Mouse (Mus musculus): ENCODE data around the gene Arl2bp. TPM values are rescaled to one million over a fixed set of nuclear protein-coding genes. Genes with fewer than 3 reads are reported as not detected.

Gene Arl2bp
- polyA plus RNA-seq, 1 experiment from 2014 or later: 254 TPM

DNA sequence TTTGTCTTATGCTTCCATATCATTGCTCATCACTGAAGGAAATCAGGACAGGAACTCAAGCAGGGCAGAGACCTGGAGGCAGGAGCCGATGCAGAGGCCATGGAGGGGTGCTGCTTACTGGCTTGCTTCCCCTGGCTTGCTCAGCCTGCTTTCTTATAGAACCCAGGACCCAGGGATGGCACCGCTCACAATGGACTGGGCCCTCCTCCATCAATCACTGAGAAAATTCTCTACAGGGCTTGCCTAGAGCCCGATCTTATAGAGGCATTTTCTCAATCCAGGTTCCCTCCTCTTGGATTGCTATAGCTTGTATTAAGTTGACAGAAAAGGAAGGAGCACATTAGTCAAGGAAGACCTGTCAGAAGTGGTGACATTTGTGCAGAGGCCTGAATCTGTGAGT is 30.2 kb downstream of the Arl2bp start:
- Histone ChIP-seq H3K9ac (no peak overlapping the region), H3K36me3 (ENCODE audit: poor library complexity, severe bottlenecking) (no peaks in the 10 kb centered on the region), H3K27me3 (peaks cover 56% of the 10 kb centered on the region), H3K9me3 (replicated peaks) (no peaks in the 10 kb centered on the region), H3K4me2 (peak overlapping the region; percentile 76; the same call in 1 of the 2 replicates), H3K4me3 (peak overlapping the region; percentile 44; the same call in 1 of the 2 replicates), H3K27ac (no peak overlapping the region), H3K4me1 (peaks cover 18% of the 10 kb centered on the region)
- ATAC-seq: no peak
- WGBS: 58% methylated on average over 3 of the region's 3 CpGs

DNA sequence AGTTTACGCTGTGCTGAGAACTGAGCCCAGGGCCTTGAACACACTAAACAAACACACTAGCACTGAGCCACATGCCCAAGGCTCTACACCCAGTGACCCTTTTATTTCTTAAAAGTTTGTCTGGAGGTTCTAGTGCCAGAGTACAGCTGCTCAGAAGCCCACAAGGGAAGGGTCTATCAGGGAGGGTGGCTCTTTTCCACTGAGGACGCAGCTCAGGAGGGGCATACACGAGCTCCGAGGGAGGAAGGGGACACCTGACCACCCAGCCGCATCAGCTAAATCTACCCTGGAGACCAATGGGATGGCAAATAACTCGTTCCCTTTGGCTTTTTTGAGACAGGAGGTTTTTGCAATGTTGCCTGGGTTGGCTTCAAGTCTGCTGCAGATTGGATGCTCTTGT is 31.6 kb downstream of the Arl2bp start:
- Histone ChIP-seq H3K27me3 (peaks cover 50% of the 10 kb centered on the region), H3K4me1 (peaks cover 18% of the 10 kb centered on the region), H3K4me2 (no peak overlapping the region), H3K9ac (no peak overlapping the region), H3K36me3 (ENCODE audit: poor library complexity, severe bottlenecking) (no peaks in the 10 kb centered on the region), H3K4me3 (no peak overlapping the region), H3K9me3 (replicated peaks) (no peaks in the 10 kb centered on the region), H3K27ac (no peak overlapping the region)
- no peak for ATAC-seq
- 78% methylated on average over 6 of the region's 6 CpGs for WGBS

DNA sequence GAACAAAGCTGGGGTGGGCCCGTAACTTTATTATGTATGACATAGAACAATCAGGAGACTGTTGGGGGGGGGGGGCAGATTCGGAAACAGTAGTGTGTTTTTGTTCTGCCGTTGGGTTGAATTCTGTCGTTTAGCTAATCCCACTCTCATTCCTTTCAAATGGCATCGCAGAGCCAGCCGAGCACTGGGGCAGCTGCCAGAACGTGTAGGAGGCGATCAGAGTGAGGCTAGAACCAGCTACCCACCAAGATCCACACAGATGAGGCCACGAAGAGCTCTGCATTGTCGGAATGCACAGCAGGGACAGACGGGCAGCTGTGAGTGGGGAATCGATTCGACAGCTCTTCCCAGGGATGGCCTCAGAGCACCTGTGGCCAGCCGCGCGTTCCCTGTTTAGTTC is 33.0 kb downstream of the Arl2bp start:
- 56% methylated on average over 16 of the region's 16 CpGs for WGBS
- no peaks in the 10 kb centered on the region for H3K36me3 ChIP-seq (ENCODE audit: poor library complexity, severe bottlenecking)
- H3K27me3 ChIP-seq: peaks cover 36% of the 10 kb centered on the region
- H3K27ac ChIP-seq: no peak overlapping the region
- H3K9me3 ChIP-seq (replicated peaks): no peaks in the 10 kb centered on the region
- H3K4me3 ChIP-seq: no peak overlapping the region
- peaks cover 18% of the 10 kb centered on the region for H3K4me1 ChIP-seq
- H3K4me2 ChIP-seq: no peak overlapping the region
- ATAC-seq: no peak
- H3K9ac ChIP-seq: no peak overlapping the region

DNA sequence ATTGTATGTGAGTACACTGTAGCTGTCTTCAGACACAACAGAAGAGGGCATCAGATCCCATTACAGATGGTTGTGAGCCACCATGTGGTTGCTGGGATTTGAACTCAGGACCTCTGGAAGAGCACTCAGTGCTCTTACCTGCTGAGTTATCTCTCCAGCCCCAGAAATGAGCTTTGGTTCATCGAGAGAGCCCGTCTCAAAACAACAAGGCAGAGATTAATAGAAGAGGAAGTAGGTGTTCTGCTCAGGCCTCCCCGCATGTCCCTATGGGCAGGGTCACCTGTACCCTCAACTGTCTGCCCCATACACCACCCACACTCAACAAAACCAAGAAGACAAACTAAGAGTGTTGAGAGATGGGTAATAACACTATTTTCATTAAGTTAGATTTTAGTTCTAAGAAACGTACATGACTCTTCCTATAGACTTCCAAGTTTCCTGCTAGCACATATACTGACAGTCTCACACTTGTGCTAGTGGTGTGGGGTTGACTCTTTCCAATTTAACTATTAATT is 34.1 kb downstream of the Arl2bp start:
- no peak for ATAC-seq
- Histone ChIP-seq H3K9me3 (replicated peaks) (no peaks in the 10 kb centered on the region), H3K27me3 (peaks cover 25% of the 10 kb centered on the region), H3K9ac (no peak overlapping the region), H3K4me2 (no peak overlapping the region), H3K36me3 (ENCODE audit: poor library complexity, severe bottlenecking) (no peaks in the 10 kb centered on the region), H3K27ac (no peak overlapping the region), H3K4me3 (no peak overlapping the region), H3K4me1 (peaks cover 10% of the 10 kb centered on the region)
- WGBS: 91% methylated on average over 4 of the region's 4 CpGs

DNA sequence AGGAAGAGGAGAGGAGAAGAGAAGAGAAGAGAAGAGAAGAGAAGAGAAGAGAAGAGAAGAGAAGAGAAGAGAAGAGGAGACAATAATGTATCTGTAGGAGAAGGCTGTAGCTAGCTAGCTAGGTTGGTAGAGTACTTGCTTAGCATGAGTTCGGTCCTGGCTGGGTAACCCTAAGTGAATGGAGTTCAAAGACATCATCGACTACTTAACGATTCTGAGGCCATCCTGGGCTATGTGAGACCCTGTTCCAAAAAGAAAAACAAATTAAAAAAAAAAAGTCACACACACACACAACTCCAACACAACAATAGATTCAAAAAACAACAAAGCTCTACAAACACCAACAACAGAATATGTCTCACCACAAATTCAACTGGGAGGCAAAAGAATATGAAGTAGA is 35.8 kb downstream of the Arl2bp start:
- H3K4me3 ChIP-seq: no peak overlapping the region
- no peak overlapping the region for H3K27ac ChIP-seq
- no peaks in the 10 kb centered on the region for H3K36me3 ChIP-seq (ENCODE audit: poor library complexity, severe bottlenecking)
- WGBS: 71% methylated on average over 3 of the region's 3 CpGs
- H3K4me2 ChIP-seq: peak overlapping the region; percentile 59; the same call in 1 of the 2 replicates
- H3K27me3 ChIP-seq: peaks cover 8% of the 10 kb centered on the region
- no peak for ATAC-seq
- no peaks in the 10 kb centered on the region for H3K9me3 ChIP-seq (replicated peaks)
- no peak overlapping the region for H3K9ac ChIP-seq
- H3K4me1 ChIP-seq: no peaks in the 10 kb centered on the region

DNA sequence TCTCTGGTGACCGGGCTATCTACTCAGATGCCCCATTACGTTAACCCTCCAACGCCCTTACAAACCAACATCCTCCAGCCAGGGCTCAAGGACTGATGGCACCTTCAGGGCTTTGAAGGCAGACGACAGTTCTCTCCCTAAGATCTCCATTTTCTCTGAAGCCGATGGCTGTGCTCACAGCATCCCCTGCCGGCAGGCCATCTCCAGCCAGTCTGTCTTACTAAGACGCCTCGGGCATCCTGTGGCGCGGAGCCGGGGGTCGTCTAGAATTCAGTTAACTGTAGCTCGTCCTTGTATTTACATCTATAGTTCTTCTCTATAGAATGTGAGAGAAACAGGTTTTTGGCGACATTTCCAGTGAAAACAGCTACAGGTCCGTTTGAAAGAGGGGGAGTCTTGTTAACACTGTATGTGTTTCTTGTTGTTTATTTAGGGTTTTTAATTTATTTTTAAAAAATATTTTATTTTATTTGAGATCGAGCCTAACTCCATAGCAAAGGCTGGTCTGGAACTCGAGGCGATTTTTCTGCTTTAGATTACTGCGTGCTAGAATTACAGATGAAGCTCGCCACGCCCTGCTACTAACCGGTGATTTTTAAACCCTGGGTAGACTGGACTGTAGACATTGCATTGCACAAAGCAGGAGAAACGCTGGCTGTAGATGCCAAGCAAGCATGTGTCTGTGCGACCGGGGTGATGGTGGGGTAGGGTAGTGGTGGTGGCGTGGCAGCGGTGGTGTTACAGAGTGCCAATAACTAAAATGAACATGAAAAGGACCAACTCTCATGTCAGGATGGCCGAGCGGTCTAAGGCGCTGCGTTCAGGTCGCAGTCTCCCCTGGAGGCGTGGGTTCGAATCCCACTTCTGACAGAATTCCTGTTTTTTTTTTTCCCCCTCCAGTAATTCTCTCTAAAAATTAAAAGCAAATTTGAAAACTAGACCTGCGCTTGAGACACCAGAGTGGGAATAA is 36.7 kb downstream of the Arl2bp start:
- peak overlapping the region; percentile 25; the same call in 1 of the 2 replicates for H3K27ac ChIP-seq
- no peaks in the 10 kb centered on the region for H3K9me3 ChIP-seq (replicated peaks)
- under 1% methylated on average over 35 of the region's 35 CpGs for WGBS
- H3K4me1 ChIP-seq: no peaks in the 10 kb centered on the region
- H3K4me3 ChIP-seq: peak overlapping the region; percentile 48
- H3K36me3 ChIP-seq (ENCODE audit: poor library complexity, severe bottlenecking): no peaks in the 10 kb centered on the region
- peaks cover under 1% of the 10 kb centered on the region for H3K27me3 ChIP-seq
- peak overlapping the region; percentile 55 for H3K9ac ChIP-seq
- ATAC-seq: peak; percentile 75
- peak overlapping the region; percentile 59 for H3K4me2 ChIP-seq

DNA sequence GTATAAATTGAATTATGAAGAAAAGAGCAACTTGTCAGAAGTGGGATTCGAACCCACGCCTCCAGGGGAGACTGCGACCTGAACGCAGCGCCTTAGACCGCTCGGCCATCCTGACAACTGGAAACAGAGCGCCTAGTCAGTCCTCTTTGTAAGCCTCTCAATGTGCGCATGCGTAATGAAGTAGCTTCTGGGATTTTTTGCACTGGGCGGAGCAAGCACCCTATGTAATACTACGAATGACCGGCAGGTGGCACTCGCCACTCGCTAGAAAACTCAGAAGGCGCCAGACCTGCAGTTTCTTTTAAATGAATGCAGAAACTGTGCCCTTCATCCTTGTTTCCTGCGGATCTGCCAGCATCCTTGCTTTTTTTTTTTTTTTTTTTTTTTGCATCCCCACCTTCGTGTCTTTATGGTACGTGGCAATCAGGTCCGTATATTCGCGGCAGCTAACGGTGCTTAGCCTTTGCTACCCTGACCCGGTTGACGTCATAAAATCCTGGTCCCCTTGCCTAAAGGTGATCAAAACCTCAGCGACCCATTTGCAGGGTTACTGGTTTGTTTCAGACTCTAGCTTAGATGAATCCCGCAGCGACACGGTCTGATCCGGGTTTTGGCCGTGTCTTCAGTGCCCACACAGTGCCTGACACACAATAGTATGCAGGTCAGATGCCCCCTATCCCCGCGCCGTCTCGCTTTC is 37.7 kb downstream of the Arl2bp start:
- Histone ChIP-seq H3K4me1 (no peaks in the 10 kb centered on the region), H3K4me3 (peak overlapping the region; percentile 52), H3K36me3 (ENCODE audit: poor library complexity, severe bottlenecking) (no peaks in the 10 kb centered on the region), H3K9ac (peak overlapping the region; percentile 71), H3K4me2 (peak overlapping the region; percentile 70), H3K27ac (peak overlapping the region; percentile 69), H3K27me3 (no peaks in the 10 kb centered on the region), H3K9me3 (replicated peaks) (no peaks in the 10 kb centered on the region)
- WGBS: under 1% methylated on average over 35 of the region's 35 CpGs
- ATAC-seq: peak; percentile 92

DNA sequence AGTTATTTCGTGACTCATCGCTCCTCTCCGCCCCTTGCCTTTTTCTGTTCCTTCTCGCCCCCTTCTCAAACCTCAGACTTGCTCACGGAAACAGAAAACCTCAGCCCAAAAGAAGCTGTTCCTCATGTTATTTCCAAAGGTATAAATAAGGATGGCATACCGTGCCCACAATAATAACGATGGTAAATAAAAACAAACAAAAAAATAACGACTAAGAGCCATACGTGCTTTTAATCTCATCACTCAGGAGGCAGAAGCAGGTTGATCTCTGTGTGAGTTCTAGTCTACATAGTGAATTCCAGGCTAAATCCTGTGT is 38.2 kb downstream of the Arl2bp start:
- Histone ChIP-seq H3K4me1 (no peaks in the 10 kb centered on the region), H3K9ac (peak overlapping the region; percentile 71), H3K9me3 (replicated peaks) (no peaks in the 10 kb centered on the region), H3K27me3 (no peaks in the 10 kb centered on the region), H3K4me3 (peak overlapping the region; percentile 52), H3K36me3 (ENCODE audit: poor library complexity, severe bottlenecking) (no peaks in the 10 kb centered on the region), H3K27ac (peak overlapping the region; percentile 69), H3K4me2 (peak overlapping the region; percentile 70)
- WGBS: 13% methylated on average over 9 of the region's 9 CpGs
- no peak for ATAC-seq

DNA sequence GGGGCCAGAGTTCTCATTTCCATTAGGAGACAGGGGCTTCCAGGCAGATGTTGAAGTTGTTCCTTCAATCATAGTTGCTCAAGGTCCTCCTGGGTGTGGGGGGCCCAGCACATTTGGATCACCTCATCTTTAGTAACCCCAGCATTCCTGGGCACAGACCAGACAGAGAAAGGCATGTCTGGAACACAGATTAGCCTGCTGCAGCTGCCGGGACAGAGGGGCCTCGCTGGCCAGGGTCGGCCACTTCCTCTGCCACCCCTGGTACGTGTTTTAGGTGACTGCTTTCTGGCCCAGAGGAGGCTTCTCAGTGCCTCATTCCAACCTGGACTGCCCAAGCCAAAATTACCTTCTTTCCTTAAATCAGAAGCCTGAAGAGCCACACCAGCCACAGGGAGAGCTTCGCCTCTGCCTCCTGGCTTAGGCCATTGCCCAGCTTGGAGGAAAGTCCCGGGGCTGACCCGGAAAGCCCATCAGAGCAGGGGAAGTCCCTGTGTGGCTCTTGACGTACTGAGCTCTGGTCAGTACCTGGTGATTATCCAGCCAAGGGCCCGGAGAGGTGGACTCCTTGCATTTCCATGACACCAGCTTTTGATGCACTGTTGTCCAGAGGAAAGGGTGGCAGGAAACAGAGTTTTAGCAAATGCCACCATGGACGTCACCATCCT is 39.3 kb downstream of the Arl2bp start:
- H3K9ac ChIP-seq: no peak overlapping the region
- H3K4me3 ChIP-seq: no peak overlapping the region
- H3K4me1 ChIP-seq: no peaks in the 10 kb centered on the region
- no peak overlapping the region for H3K4me2 ChIP-seq
- no peaks in the 10 kb centered on the region for H3K36me3 ChIP-seq (ENCODE audit: poor library complexity, severe bottlenecking)
- no peaks in the 10 kb centered on the region for H3K9me3 ChIP-seq (replicated peaks)
- H3K27me3 ChIP-seq: no peaks in the 10 kb centered on the region
- no peak overlapping the region for H3K27ac ChIP-seq
- ATAC-seq: no peak
- 86% methylated on average over 10 of the region's 10 CpGs for WGBS

DNA sequence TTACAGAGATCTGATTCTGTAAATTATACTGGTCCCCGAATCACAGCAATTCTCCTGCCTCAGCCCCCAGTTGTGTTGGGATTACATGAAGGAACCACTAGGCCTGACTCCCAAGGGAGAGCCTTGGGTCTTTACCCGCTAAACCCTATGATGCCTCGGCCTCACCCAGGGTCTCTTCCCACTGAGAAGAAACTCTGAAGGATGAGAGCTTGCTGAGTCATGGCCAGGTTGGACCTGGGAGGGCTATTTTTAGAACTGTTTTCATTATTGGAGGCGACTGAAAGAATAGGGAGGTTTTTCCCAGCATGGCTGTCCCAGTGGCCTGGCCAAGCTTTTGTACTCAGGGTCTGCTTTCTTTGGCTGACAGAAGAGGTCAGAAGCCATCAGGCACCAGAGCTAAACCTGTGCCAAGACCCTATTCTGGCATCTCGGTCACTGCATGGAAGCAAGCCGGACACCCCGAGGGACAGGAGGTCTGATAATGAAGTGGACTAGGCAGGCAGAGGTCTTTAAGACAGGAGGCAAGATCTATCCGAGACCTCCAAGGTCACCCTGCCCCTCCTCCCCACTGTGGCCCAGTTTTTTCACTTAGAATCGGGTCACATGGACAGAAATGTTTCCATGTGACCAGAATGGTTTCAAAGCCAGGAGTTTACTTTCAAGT is 40.5 kb downstream of the Arl2bp start:
- WGBS: 81% methylated on average over 9 of the region's 9 CpGs
- Histone ChIP-seq H3K4me2 (no peak overlapping the region), H3K9ac (no peak overlapping the region), H3K36me3 (ENCODE audit: poor library complexity, severe bottlenecking) (no peaks in the 10 kb centered on the region), H3K9me3 (replicated peaks) (no peaks in the 10 kb centered on the region), H3K27ac (no peak overlapping the region), H3K4me1 (no peaks in the 10 kb centered on the region), H3K27me3 (no peaks in the 10 kb centered on the region), H3K4me3 (no peak overlapping the region)
- no peak for ATAC-seq

DNA sequence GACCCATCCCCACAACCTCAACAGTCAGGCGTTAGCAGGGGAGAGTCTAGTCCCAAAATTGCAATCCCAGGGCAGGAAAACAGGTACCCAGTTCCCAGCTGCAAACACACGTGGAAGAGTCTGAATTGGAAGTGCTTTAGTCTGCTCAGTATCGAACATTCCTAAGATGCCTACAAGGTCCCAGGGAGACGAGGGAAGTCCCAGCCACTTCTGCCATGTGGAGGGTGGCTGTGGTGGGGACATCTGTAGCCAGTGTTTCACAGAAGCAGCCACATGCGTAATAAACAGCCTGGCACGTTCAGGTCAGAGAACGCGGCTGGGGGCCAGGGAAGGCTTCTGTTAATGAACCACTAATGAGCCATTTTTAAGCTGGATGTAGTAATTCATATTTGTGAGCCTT is 43.9 kb downstream of the Arl2bp start:
- H3K9me3 ChIP-seq (replicated peaks): no peaks in the 10 kb centered on the region
- H3K4me1 ChIP-seq: no peaks in the 10 kb centered on the region
- no peak overlapping the region for H3K27ac ChIP-seq
- no peak overlapping the region for H3K4me2 ChIP-seq
- no peak for ATAC-seq
- H3K27me3 ChIP-seq: no peaks in the 10 kb centered on the region
- H3K9ac ChIP-seq: no peak overlapping the region
- no peaks in the 10 kb centered on the region for H3K36me3 ChIP-seq (ENCODE audit: poor library complexity, severe bottlenecking)
- WGBS: 61% methylated on average over 8 of the region's 8 CpGs
- H3K4me3 ChIP-seq: no peak overlapping the region

Measured in forebrain, embryonic 13.5 days (tissue).